Comparison of ENCODE assay signal across 8 mouse cellular contexts in the genomic region with DNA sequence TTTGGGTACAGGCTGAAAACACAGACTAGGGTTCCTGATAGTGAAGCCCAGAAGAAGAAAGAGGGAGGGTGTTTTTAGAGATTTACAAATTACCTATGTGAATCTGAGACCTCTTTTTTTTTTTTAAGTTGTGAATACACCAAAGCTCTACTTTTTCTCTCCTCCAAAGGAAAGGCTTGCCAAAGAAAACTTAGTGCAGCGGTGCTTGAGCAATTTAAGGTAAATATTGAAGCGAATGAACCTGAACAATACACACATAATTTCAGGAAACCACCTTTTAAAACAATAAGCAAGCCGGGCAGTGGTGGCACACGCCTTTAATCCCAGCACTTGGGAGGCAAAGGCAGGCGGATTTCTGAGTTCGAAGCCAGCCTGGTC. TPM values are rescaled to one million over a fixed set of nuclear protein-coding genes. Genes with fewer than 3 reads are reported as not detected.
DNase-seq lines count a peak whose midpoint lies in the region; ATAC-seq and TF ChIP-seq lines count a peak whose summit lies in the region.

No protein-coding gene starts in this region.

- peak overlapping the region; percentile 69 for H3K27ac ChIP-seq in left cerebral cortex, adult 2 months
- peak overlapping the region; percentile 97 for H3K27ac ChIP-seq in embryonic facial prominence, embryonic 14.5 days (replicated peaks; ENCODE audit: low read depth, low read length)
- H3K27ac ChIP-seq in intestine, embryonic 16.5 days (ENCODE audit: low read length): peak overlapping the region; percentile 98

- WGBS in embryonic facial prominence, embryonic 14.5 days: 16% methylated on average over 6 of the region's 6 CpGs
- WGBS in intestine, embryonic 16.5 days: 12% methylated on average over 6 of the region's 6 CpGs

- peak overlapping the region; percentile 63 for H3K4me3 ChIP-seq in left cerebral cortex, adult 2 months
- peak overlapping the region; percentile 96 for H3K4me3 ChIP-seq in embryonic facial prominence, embryonic 14.5 days (ENCODE audit: low read depth, low read length)
- H3K4me3 ChIP-seq in intestine, embryonic 16.5 days (ENCODE audit: low read length): peak overlapping the region; percentile 82
- H3K4me3 ChIP-seq in myocyte: peak overlapping the region; percentile 62

- TF ChIP-seq CTCF in left cerebral cortex, adult 2 months (IDR thresholded peaks at IDR 0.05): no peak

- H3K27me3 ChIP-seq in embryonic facial prominence, embryonic 14.5 days (replicated peaks; ENCODE audit: control insufficient read depth, insufficient read depth, low read length): 0 out of 2 replicates have a peak, but pooled peaks cover 1% of the 10 kb centered on the region
- H3K27me3 ChIP-seq in intestine, embryonic 16.5 days (replicated peaks; ENCODE audit: control insufficient read depth, insufficient read depth, low read length): no peaks in the 10 kb centered on the region
- no peaks in the 10 kb centered on the region for H3K27me3 ChIP-seq in myocyte (ENCODE audit: control insufficient read depth, insufficient read depth, insufficient read length)

- no peak for TF ChIP-seq POLR2A in myocyte (IDR thresholded peaks at IDR 0.05; ENCODE audit: insufficient read length, low read depth)

- H3K4me2 ChIP-seq in embryonic facial prominence, embryonic 14.5 days (ENCODE audit: low read depth, low read length): peak overlapping the region; percentile 72
- H3K4me2 ChIP-seq in intestine, embryonic 16.5 days (ENCODE audit: low read depth, low read length): peak overlapping the region; percentile 66
- peak overlapping the region; percentile 78 for H3K4me2 ChIP-seq in myocyte (ENCODE audit: low read depth)

- peak overlapping the region; percentile 100 for H3ac ChIP-seq in myocyte (ENCODE audit: control insufficient read depth, insufficient read length)

- no peak for DNase-seq in left cerebral cortex, adult 2 months (ENCODE audit: extremely low spot score in 1 of 2, low spot score in 2 of 2)
- DNase-seq in left cerebral cortex, postnatal 10 days (ENCODE audit: extremely low spot score in 1 of 2, low spot score in 2 of 2): no peak
- no peak for DNase-seq in embryonic facial prominence, embryonic 14.5 days (ENCODE audit: low spot score)
- DNase-seq in embryo, embryonic 9.5 days (ENCODE audit: extremely low spot score): no peak
- DNase-seq in T-cell, adult 2 months (ENCODE audit: low spot score): no peak
- no peak for DNase-seq in c-Kit-positive CD71-positive TER-119-positive erythroid progenitor cells, embryonic 14.5 days (ENCODE audit: low spot score)

- peak overlapping the region; percentile 99 for H3K9ac ChIP-seq in embryonic facial prominence, embryonic 14.5 days (ENCODE audit: low read depth, low read length)
- peak overlapping the region; percentile 89 for H3K9ac ChIP-seq in intestine, embryonic 16.5 days (ENCODE audit: low read depth, low read length)

- H3K36me3 ChIP-seq in embryonic facial prominence, embryonic 14.5 days (ENCODE audit: control insufficient read depth, insufficient read depth, low read length): peaks cover 16% of the 10 kb centered on the region
- H3K36me3 ChIP-seq in intestine, embryonic 16.5 days (ENCODE audit: control insufficient read depth, insufficient read depth, low read length): no peaks in the 10 kb centered on the region
- H3K36me3 ChIP-seq in myocyte (ENCODE audit: control insufficient read depth, insufficient read depth): peaks cover 6% of the 10 kb centered on the region

- intact Hi-C loops in left cerebral cortex, adult 2 months (cut with DNase I): loop anchor here (1.0 to 10.0 kb wide), 5 partner anchors 26 to 361 kb away; a partner anchor contains a TSS
- intact Hi-C loops in left cerebral cortex, postnatal 10 days (cut with DNase I): loop anchor here (5.0 to 10.0 kb wide), 2 partner anchors 64 to 294 kb away; a partner anchor contains a TSS

- peaks cover 8% of the 10 kb centered on the region; the same call in 1 of the 2 replicates for H3K4me1 ChIP-seq in embryonic facial prominence, embryonic 14.5 days (ENCODE audit: control insufficient read depth, insufficient read depth, low read length)
- H3K4me1 ChIP-seq in intestine, embryonic 16.5 days (ENCODE audit: control insufficient read depth, insufficient read depth, low read length): peaks cover 16% of the 10 kb centered on the region

- peaks cover 29% of the 10 kb centered on the region for H3K79me2 ChIP-seq in myocyte (ENCODE audit: control insufficient read depth, insufficient read depth)

- H3K9me3 ChIP-seq in embryonic facial prominence, embryonic 14.5 days (ENCODE audit: control insufficient read depth, low read length): no peaks in the 10 kb centered on the region
- H3K9me3 ChIP-seq in intestine, embryonic 16.5 days (ENCODE audit: control insufficient read depth, low read length): no peaks in the 10 kb centered on the region

- no peak for ATAC-seq in embryonic facial prominence, embryonic 14.5 days (ENCODE audit: low read depth)
- ATAC-seq in intestine, embryonic 16.5 days: no peak

TF ChIP-seq in myocyte, 11 proteins besides CTCF, POLR2A, EP300 and RAD21:
- TF ChIP-seq SRF (IDR thresholded peaks at IDR 0.05; ENCODE audit: control insufficient read depth, insufficient read length, low read depth) (no peak), E2F4 (IDR thresholded peaks at IDR 0.05; ENCODE audit: insufficient read depth) (no peak), MYOD1 (IDR thresholded peaks at IDR 0.05; ENCODE audit: control insufficient read depth in 1 of 3, insufficient read length in 2 of 3, low read depth in 2 of 3) (no peak), REST (IDR thresholded peaks at IDR 0.05; ENCODE audit: insufficient read depth, insufficient read length) (no peak), USF1 (IDR thresholded peaks at IDR 0.05; ENCODE audit: low read depth) (no peak), MYOG (IDR thresholded peaks at IDR 0.05; ENCODE audit: control insufficient read depth in 1 of 3, insufficient read depth in 1 of 3, insufficient read length in 2 of 3, low read depth in 2 of 3) (no peak), TCF12 (IDR thresholded peaks at IDR 0.05; ENCODE audit: insufficient read depth, poor library complexity, severe bottlenecking) (no peak), TCF3 (IDR thresholded peaks at IDR 0.05; ENCODE audit: insufficient read length, low read depth) (no peak), POLR2AphosphoS2 (IDR thresholded peaks at IDR 0.05; ENCODE audit: insufficient read length, low read depth) (no peak), CEBPB (IDR thresholded peaks at IDR 0.05; ENCODE audit: insufficient read depth, poor library complexity, severe bottlenecking) (no peak), MAX (IDR thresholded peaks at IDR 0.05; ENCODE audit: low read depth) (no peak)

RNA-seq across cellular contexts. Expression of a gene that starts 0.7 kb away (rescaled TPM):
- total RNA-seq in left cerebral cortex, adult 2 months (2021): 10 to 100 TPM; 77.8 to 79.1 TPM
- 10 to 100 TPM; 67.3 to 69.9 TPM for total RNA-seq in left cerebral cortex, postnatal 10 days (2021)
- polyA plus RNA-seq in embryonic facial prominence, embryonic 14.5 days (2014; fragmentation: Nextera tagmentation; extraction: Ambion mirVana): 69.3 and 75.4 TPM in 2 replicates
- polyA plus RNA-seq in intestine, embryonic 16.5 days (2015; fragmentation: Nextera tagmentation; extraction: Ambion mirVana): 31.2 and 33.4 TPM in 2 replicates
- polyA plus RNA-seq in myocyte (2012; fragmentation: generic; extraction: Trizol): 17.5 TPM
